Mouse (Mus musculus): ENCODE results near the gene Trex2. TPM values are rescaled to one million over a fixed set of nuclear protein-coding genes. Genes with fewer than 3 reads are reported as not detected.
"Not testable (repeated sequence)": the region's sequence is repeated elsewhere in the genome, so short reads cannot be mapped to it uniquely, and the experiment has no call there.

Trex2 gene
- polyA plus RNA-seq, 2 experiments from 2014 or later = not detected

GRCm38 (mm10) chrX:73412767-73413166, 22.4 kb downstream of the Trex2 start:
- ATAC-seq = no peak

GRCm38 (mm10) chrX:73410880-73411517, 24.1 kb downstream of the Trex2 start, which contains the start of gene Zfp92:
Gene Zfp92 (plus strand): TSS chrX:73411096.
- no peak for ATAC-seq

- no peak for ATAC-seq
Measured at GRCm38 (mm10) chrX:73401616-73402015, 33.5 kb downstream of the Trex2 start.

GRCm38 (mm10) chrX:73400951-73401350, 34.2 kb downstream of the Trex2 start:
- no peak for ATAC-seq

- ATAC-seq = not testable (repeated sequence)
Measured at GRCm38 (mm10) chrX:73398636-73399035, 36.5 kb downstream of the Trex2 start, which contains the start of gene Gm18336. Gene Gm18336 (minus strand): TSS chrX:73398736.

GRCm38 (mm10) chrX:73396446-73396845, 38.7 kb downstream of the Trex2 start:
- no peak for ATAC-seq

- no peak for ATAC-seq
Measured at GRCm38 (mm10) chrX:73391481-73391880, 43.7 kb downstream of the Trex2 start.

GRCm38 (mm10) chrX:73384924-73385323, 50.2 kb downstream of the Trex2 start:
- no peak for ATAC-seq

GRCm38 (mm10) chrX:73384419-73384818, 50.7 kb downstream of the Trex2 start:
- no peak for ATAC-seq

Other genes starting within 250 kb of the Trex2 start
- gene Xlr3b, start 243.1 kb downstream of the Trex2 start, polyA plus RNA-seq (2017; shearing (Covaris generic)) = 10 to 100 TPM; 12.5 to 22.5 TPM
- 100 to 1,000 TPM; 164 to 182 TPM for gene Xlr4b, start 221.0 kb downstream of the Trex2 start, polyA plus RNA-seq (2017; shearing (Covaris generic))
- gene F8a, start 207.1 kb downstream of the Trex2 start, polyA plus RNA-seq (2017; shearing (Covaris generic)) = 1 to 10 TPM in 1 of 2 experiments, under 1 TPM in 1; 0.47 to 1.6 TPM
- gene Xlr4c, start 192.2 kb downstream of the Trex2 start, polyA plus RNA-seq (2017; shearing (Covaris generic)) = 100 to 1,000 TPM; 102 to 135 TPM
- gene Xlr3c, start 170.0 kb downstream of the Trex2 start, polyA plus RNA-seq (2017; shearing (Covaris generic)) = not detected
- not detected for gene Xlr5a, start 142.4 kb downstream of the Trex2 start, polyA plus RNA-seq (2017; shearing (Covaris generic))
- under 1 TPM in 1 of 2 experiments, not detected in 1; 0.26 TPM for gene Xlr5c, start 142.4 kb downstream of the Trex2 start, polyA plus RNA-seq (2017; shearing (Covaris generic))
- not detected for gene Gm45015, start 98.5 kb downstream of the Trex2 start, polyA plus RNA-seq (2017; shearing (Covaris generic))
- 10 to 100 TPM; 11.1 to 11.4 TPM for gene Zfp275, start 92.7 kb downstream of the Trex2 start, polyA plus RNA-seq (2017; shearing (Covaris generic))
- gene Gm18336, start 36.6 kb downstream of the Trex2 start, polyA plus RNA-seq (2017; shearing (Covaris generic)) = not detected
- gene Zfp92, start 24.2 kb downstream of the Trex2 start, polyA plus RNA-seq (2017; shearing (Covaris generic)) = under 1 TPM in 1 of 2 experiments, not detected in 1; 0.27 TPM
- 10 to 100 TPM; 23.5 to 27.7 TPM for gene Haus7, start 23.7 kb upstream of the Trex2 start, polyA plus RNA-seq (2017; shearing (Covaris generic))
- not detected for gene Bgn, start 48.3 kb upstream of the Trex2 start, polyA plus RNA-seq (2017; shearing (Covaris generic))
- not detected for gene Atp2b3, start 67.7 kb upstream of the Trex2 start, polyA plus RNA-seq (2017; shearing (Covaris generic))
- under 1 TPM in 1 of 2 experiments, not detected in 1; 0.31 TPM for gene Dusp9, start 204.1 kb upstream of the Trex2 start, polyA plus RNA-seq (2017; shearing (Covaris generic))
- 1 to 10 TPM; 2.6 to 2.7 TPM for gene Pnck, start 224.8 kb upstream of the Trex2 start, polyA plus RNA-seq (2017; shearing (Covaris generic))
- under 1 TPM; 0.63 TPM for gene Slc6a8, start 237.8 kb upstream of the Trex2 start, polyA plus RNA-seq (2017; shearing (Covaris generic))